ENCODE assay signal across 7 mouse cellular contexts in the genomic region with DNA sequence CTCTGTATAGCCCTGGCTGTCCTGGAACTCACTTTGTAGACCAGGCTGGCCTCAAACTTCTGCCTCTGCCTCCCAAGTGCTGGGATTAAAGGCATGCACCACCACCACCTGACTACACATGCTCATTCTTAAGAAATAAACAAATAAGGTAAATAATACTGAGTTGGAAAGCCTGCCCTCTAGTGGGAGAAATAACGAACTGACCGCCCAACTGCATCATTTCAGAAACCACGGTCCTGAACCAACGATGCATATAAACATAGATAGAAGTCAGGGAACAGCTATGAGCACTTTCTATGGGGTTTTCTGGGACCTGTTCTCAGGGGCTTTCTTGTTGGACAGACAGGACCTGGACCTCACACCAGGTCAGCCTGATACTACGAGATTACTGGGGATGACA. TPM values are rescaled to one million over a fixed set of nuclear protein-coding genes. Genes with fewer than 3 reads are reported as not detected.
A peak's percentile ranks its signal among the peaks of the same experiment; 100 is the strongest.
DNase-seq lines count a peak whose midpoint lies in the region; ATAC-seq and TF ChIP-seq lines count a peak whose summit lies in the region.

No protein-coding gene starts in this region.

- H3K36me3 ChIP-seq in liver, postnatal 0 days (replicated peaks; ENCODE audit: insufficient read depth, low read length) = no peaks in the 10 kb centered on the region

- peak; percentile 77 for TF ChIP-seq CTCF in liver, postnatal 0 days (IDR thresholded peaks at IDR 0.05; ENCODE audit: low read depth)

- H3K27ac ChIP-seq in liver, postnatal 0 days (ENCODE audit: low read depth) = no peak overlapping the region

- H3K4me1 ChIP-seq in liver, postnatal 0 days (ENCODE audit: insufficient read depth) = peaks cover 12% of the 10 kb centered on the region

- TF ChIP-seq EP300 in liver, postnatal 0 days (IDR thresholded peaks at IDR 0.05; ENCODE audit: low read depth) = no peak

- no peak; the same call in 1 of the 2 replicates for ATAC-seq in liver, postnatal 0 days

- H3K9me3 ChIP-seq in liver, postnatal 0 days (ENCODE audit: low read length) = no peaks in the 10 kb centered on the region

- H3K4me2 ChIP-seq in liver, postnatal 0 days (ENCODE audit: low read depth, low read length) = no peak overlapping the region

- DNase-seq in layer of hippocampus, adult 11-12 months (ENCODE audit: low spot score) = peak; percentile 52
- DNase-seq in layer of hippocampus, postnatal 36 days = no peak
- DNase-seq in ES-CJ7 (ENCODE audit: low read depth, low spot score) = peak; percentile 24
- DNase-seq in ZHBTc4 (ENCODE audit: low read depth, low spot score) = peak; percentile 33
- peak; percentile 22 for DNase-seq in embryo, embryonic 11.5 days (ENCODE audit: low read depth, low spot score)
- DNase-seq in liver, postnatal 0 days = peak; percentile 57
- peak; percentile 63 for DNase-seq in thymus, postnatal 4 days

- 23% methylated on average over 5 of the region's 5 CpGs for WGBS in liver, postnatal 0 days (ENCODE audit: insufficient replicate concordance)

- H3K27me3 ChIP-seq in liver, postnatal 0 days (ENCODE audit: insufficient read depth, low read length) = no peaks in the 10 kb centered on the region

- H3K9ac ChIP-seq in liver, postnatal 0 days (replicated peaks) = no peak overlapping the region

- H3K4me3 ChIP-seq in liver, postnatal 0 days (ENCODE audit: low read depth, low read length) = no peak overlapping the region

RNA-seq across cellular contexts. Expression of a gene that starts 25.6 kb away (rescaled TPM):
- 10 to 100 TPM; 44.6 to 44.8 TPM for total RNA-seq in layer of hippocampus, postnatal 36 days (2021)
- polyA plus RNA-seq in liver, postnatal 0 days (2015; fragmentation: Nextera tagmentation; extraction: Ambion mirVana) = 98.4 and 102 TPM in 2 replicates

Comparison
In these comparisons a context has a peak if more than half of its experiments do, and no peak if none do; other contexts are left out.
1. DNase-seq: peak in layer of hippocampus, adult 11-12 months (single experiment), ES-CJ7 (single experiment), ZHBTc4 (single experiment), embryo, embryonic 11.5 days (single experiment), liver, postnatal 0 days (single experiment) and thymus, postnatal 4 days (single experiment); none in layer of hippocampus, postnatal 36 days (0 of 2).